Mouse (Mus musculus): ENCODE measurements around the gene Wee2.

Wee2 gene

DNA sequence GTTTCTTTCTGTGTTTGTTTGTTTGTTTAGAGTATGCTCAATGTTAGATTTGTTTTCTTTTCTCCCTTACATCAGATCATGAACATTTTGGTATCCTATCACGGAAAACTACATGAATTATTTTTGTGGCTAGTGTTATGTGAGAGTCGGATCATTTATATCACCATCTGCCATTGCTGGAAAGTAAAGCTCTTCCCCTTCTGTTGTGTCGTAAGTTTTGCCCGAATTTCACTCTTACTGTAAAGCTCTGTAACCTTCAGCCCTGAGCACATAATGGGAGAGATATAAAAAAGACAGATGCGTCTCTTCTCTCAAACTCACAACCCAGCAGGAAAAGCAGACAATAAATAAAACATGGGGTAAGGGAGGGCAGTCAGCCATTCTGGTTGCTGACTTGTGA lies at the start of gene Wee2:
Gene Wee2 (plus strand): TSS at position 153 of the 400 bp plus-strand sequence.
- no peak for DNase-seq (ENCODE audit: inconsistent age in 2 of 2, low spot score in 1 of 2)

DNA sequence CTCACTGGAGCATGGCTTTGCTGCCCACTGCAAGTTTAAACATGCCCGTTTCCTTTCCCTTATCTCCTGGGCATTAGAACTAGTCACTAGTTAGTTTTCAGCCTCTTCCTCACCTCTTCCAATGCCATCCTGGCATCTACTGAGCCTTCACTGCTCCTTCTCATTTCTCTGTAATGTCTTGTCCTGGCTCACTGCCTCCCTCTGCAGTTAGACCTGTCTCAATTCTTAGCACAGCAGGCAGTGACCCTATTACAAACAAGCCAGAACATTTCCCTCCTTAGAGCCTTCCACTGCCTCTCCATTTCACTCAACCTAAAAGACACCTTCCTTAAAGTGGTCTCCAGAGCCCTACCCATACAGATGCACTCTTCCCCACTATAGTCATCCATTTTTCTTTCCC lies 47.9 kb upstream of the Wee2 start:
- no peak for DNase-seq (ENCODE audit: inconsistent age in 2 of 2, low spot score in 1 of 2)

DNA sequence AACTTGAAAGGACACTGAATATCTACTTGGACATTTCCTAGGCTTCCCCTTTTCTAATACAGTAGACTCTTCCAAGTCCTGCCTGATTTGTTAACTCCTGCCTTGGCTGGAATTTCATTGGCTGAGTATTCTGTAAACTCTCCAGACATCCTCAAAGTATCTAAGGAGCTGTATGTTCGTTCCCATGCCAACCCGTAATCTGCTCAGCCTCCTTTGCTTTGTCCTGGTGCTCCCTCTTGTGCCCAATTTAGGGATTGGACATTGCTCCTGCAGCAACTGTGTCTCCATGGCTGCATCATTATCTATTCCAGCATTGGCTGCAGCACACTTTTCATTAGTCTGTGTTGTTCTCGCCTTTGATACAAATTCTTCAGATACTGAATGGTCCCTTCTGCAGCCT lies 45.7 kb upstream of the Wee2 start:
- peak; percentile 66 to 90 for DNase-seq (ENCODE audit: inconsistent age in 2 of 2, low spot score in 1 of 2)

DNA sequence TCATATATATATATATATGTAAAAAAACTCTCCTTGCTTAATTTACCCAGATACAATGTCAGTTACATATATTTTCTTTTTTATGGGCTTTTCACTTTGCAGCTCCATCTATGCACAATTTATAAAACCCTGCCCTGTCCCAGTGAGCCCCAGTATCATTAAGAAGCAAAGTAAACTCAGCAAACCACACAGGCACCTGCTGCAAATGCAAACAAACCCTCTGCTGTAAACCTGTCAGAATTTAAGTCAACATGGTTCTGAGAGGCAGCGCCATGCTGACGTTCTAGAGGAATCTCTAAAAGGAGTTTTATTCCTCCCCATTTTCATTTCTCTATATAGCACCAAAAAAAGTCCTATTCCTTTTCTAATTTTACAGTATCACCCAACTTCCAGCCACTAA lies 36.9 kb upstream of the Wee2 start:
- no peak for DNase-seq (ENCODE audit: inconsistent age in 2 of 2, low spot score in 1 of 2)

DNA sequence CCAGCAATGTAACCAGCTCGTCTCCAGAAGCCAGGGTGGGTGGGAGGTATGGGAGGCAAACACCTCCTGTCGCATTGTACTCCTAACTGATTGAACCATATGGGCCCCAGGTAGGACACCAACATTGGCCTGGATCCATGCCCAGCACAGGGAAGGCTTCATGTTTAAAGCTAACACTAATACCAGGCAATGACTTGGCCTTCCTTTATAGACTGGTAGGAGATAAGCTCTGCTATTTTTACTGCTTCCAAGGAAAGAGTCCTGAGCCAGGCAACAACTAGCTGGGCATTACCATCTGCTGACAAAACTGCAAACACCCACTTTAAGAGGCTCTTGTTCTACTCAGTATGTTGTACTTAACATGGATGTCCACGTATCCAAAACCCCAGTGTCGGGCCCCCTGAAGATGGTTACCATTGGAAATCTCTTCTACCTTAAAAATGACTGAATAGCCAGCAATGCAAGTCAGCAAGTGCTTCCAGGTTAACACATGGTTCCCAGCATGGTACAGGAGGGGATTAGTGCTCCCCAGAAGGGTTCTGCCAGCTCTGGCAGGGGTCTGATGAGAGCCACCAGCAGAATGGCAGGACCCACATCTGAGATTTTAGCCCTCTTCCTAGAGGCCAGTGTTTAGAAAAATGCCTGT lies 35.1 kb upstream of the Wee2 start:
- DNase-seq (ENCODE audit: inconsistent age in 2 of 2, low spot score in 1 of 2), result no peak

DNA sequence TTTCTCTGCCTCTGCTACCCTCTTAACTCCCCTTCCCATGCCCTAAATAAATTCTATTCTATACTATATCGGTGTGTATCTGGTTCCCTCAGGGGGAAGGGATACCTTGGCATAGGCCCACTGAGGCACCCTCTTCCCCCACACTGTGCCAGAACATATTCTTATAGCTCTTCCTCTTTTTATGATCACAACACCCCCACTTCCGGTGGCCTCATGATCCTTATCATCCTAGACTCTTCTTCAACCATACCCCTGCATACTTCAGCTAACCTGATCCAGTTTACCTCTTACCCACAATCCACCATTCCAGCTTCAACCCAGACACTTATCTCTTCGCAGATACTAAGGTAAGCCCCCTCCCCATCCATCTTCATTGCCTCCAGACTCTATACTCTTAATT lies 27.8 kb upstream of the Wee2 start:
- no peak for DNase-seq (ENCODE audit: inconsistent age in 2 of 2, low spot score in 1 of 2)

DNA sequence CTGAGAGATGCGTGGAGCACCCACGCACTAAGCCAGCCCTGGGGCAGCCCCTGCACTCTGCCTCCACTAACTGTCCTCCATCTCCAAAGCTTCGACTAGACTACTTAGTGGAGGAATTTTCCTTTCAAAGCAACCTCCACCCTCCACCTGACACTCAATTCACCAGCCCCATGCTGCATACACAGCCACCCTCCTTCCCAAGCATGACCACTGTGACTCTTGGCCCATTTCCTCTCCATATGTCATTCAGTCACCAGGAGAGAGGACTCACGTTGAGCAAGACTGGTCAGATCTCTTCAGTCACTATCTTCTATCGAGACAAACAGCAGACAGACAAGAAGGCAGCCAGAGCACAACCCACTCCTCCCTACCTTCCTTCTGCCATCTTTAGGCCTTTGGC lies 25.8 kb upstream of the Wee2 start:
- DNase-seq (ENCODE audit: inconsistent age in 2 of 2, low spot score in 1 of 2), result peak in 1 of 2 experiments; percentile 16

DNA sequence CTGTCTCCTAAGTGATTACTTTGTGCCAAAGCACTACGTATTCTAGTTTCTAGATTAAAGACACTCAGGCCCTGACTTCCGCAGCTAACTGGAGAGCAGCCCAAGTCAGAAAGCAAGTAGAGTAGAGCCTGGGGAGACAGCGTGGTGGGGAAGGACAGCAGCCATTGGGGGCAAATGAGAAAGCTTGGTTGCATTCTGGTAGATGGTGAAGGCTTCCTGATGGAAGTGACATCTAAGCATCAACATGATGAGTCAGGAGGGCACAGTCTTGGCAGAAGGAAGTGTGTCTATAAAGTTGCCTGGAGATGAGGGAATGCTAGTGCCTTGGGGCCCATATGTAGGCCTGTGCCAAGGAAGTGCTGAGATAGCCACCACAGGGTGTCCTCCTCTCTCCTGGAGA lies 25.3 kb upstream of the Wee2 start:
- no peak for DNase-seq (ENCODE audit: inconsistent age in 2 of 2, low spot score in 1 of 2)

DNA sequence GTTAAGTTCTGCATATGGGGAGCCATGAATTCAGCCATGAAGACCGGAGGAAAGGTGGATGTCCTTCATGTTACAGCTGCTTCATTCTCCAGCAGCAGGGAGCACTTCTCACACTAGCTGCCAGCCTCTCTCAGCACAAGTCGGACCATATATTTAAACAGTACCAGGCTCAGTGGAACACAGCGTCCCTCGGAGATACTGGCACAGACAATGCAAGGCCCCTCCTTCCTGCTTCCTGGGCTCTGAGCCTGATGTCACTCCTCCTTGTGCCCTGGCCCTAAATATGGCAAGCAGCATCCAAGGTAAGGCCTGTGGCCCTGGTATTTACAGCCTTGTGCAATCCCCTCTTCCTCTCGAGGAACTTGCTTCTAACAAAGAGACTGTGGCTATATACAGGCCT lies 23.1 kb upstream of the Wee2 start:
- DNase-seq (ENCODE audit: inconsistent age in 2 of 2, low spot score in 1 of 2), result no peak

DNA sequence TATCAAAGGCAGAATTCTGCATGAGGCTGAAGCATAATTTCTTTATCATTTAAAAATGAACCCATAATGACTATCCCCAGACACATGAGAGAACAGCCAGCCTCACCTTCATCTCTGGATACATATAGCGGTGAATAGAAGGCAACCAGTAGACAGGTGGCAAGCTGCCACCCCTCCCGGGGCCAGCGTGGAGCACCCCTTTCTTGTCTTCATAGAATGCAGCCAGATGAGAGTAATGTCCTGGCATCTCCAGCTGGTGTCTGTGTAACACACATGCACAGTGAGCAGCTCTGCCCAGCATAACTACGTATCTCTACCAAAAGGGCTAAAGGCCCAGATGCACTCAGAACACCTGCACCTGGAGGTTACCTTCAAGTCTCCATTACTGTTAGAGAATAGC lies 20.5 kb upstream of the Wee2 start:
- no peak for DNase-seq (ENCODE audit: inconsistent age in 2 of 2, low spot score in 1 of 2)

DNA sequence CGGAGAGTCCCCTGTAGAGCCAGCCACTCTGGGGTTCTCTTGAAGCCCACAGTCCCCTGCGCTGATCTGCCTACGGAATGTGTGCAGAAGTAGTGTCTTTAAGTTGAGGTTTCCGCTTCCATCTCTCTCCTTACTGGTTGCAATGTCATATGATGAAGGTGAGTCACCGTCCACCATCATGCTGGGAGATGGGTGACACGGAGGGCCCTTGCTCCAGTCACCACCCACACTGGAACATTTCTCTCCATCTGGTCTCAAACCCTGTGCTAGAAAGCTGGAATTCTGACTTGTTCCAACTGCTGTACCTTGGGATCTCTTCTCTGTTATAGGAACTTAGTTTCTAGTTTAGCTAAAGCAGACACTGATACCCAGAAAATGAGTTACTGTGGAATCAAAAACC lies 17.8 kb upstream of the Wee2 start:
- no peak for DNase-seq (ENCODE audit: inconsistent age in 2 of 2, low spot score in 1 of 2)

DNA sequence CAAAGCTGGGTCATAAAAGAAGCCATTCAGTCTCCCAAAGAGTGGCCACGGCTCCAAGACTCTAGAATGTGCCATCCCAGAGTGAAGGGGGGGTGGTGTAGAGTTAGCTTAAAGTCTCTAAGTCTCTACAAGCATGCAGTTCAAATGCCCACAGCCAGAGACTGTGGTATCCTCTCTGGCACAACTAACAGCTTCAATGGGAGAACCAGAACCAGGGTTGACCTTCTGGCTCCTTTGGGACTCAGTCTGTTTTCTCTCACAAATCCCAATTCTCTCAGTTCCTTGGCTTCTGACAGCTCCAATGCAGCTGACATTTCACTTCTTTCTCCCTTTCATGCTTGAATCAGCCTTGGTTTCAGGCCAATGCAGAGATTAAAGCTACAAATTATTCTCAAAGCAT lies 15.9 kb upstream of the Wee2 start:
- peak in 1 of 2 experiments; percentile 22 for DNase-seq (ENCODE audit: inconsistent age in 2 of 2, low spot score in 1 of 2)

DNA sequence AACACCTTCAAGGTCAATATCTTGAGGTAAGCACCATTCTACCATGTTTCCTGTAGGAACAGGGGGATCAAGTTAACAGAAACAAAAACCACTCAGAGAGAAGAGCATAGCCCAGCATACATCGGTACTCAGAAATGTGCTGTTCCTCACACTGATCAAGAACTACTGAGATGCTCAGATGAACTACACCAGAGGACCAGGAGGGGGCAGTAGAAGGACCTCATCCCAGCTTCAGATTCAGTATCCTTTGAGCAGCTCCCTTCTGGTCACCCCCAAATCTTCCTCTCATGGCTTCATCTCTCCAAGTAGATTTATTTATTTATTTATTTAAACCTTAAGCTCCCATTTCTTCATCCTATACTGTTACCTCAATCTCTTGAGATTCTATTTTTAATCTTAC lies 15.1 kb upstream of the Wee2 start:
- peak; percentile 48 to 80 for DNase-seq (ENCODE audit: inconsistent age in 2 of 2, low spot score in 1 of 2)

DNA sequence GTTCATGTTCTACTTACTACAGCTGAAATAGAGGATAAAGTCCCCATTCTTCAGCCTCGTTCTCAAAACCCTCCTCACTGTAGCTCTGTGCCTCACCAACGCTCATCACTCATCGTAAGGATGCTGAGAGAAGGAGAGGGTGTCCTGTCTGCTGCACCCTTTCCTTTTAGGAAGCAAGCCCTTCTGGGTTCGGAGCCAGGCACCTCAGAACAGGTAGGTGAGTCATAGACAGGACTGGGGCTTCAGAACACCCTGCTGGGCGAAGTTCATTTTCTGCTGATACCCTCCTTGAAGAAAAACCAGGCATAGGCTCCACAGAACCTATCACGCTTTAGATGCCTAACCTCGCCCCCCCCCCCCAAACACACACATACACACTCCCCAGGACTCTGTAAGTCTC lies 11.4 kb upstream of the Wee2 start:
- DNase-seq (ENCODE audit: inconsistent age in 2 of 2, low spot score in 1 of 2), result no peak

DNA sequence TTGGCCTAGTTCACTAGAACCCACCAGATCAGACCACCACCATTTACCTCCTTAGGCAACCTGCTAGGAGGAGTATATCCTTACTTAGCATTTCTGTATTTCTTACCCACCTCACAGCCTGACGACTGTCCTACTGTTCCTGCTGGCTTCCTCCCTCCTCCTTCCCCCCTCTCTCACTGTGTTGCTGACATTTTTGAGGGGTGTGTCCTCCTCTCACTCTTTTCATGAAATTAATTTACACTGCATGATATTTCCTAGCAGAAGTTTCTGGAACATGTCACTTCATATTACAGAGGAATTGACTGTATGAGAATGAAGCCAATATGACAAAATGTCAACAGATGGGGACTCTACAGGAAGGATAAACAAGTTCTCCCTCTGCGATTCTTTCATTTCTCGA lies 10.2 kb upstream of the Wee2 start:
- no peak for DNase-seq (ENCODE audit: inconsistent age in 2 of 2, low spot score in 1 of 2)

DNA sequence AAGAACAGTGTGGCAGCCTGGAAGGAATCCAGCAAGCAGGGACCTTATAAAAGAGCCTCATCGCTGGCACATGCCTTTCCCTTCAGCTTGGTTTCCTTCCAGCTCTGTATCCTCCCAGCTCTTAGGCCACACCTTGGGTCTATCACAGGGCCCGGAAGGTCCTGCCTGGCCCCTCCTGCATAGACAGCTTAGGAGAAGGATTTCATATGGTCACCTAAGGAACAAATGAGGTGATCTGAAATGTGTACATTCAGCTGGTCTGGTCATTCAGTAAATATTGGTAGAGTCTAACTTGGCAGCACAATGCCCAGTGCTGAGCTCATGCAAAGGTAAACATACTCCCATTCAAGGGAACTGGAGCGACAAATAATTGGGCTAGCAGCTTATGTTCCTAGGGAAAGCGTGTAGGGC lies 9.4 kb upstream of the Wee2 start:
- DNase-seq (ENCODE audit: inconsistent age in 2 of 2, low spot score in 1 of 2), result no peak

DNA sequence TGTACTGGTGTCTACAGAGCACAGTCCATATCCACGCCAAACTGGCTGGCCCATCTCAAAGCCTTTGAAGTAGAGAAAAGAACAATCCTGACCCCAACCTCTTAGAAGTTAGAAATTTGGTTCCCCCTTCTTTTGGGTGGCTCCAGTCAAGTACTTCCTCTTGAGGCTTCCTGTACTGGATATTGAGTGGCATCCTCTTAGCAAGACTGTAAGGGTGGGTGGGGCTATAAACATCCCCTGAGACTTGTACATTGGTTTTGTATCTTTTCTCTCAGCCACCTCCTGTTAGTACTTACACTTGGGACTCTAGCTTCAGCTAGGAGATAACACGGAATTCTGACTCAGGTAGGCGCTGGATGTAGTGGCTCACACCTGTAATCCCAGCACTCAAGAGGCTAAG lies 8.6 kb upstream of the Wee2 start:
- DNase-seq (ENCODE audit: inconsistent age in 2 of 2, low spot score in 1 of 2), result no peak

DNA sequence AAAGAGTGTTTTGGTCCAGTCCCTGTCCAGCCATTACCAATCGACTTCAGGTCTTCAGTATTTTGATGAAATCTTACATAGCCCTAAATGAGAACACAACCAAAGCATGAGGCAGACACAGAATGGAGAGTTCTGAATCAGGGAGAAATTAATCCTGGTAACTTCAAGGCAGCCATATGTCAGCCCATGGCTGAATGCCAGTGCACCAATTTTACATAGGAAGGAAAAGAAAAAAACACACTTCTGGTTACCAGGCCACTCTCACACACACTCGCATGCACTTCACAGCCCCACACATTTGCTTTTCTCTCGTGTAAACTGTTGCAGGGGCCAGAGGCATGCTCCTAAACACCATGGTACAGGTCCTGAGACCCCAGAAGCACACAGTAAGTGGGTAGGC lies 8.0 kb upstream of the Wee2 start:
- no peak for DNase-seq (ENCODE audit: inconsistent age in 2 of 2, low spot score in 1 of 2)

DNA sequence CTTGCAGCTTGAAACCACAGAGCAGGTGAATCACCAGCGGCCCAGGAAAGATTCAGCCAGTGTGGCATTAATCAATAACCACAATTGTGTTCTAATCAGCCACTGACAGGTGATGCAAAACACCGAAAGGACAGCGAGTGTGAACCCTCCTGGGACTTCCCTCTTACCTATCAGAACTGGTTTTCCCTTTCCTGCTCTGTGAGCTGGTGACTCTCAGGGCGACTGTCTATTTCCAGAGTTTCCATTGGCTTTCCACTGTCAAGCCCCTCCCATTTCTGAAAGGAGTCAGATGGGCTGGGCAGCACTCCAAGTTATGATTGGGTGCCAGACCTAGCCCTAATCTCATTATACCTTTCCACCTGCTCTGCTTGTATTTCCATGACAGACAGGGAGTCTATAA lies 7.5 kb upstream of the Wee2 start:
- DNase-seq (ENCODE audit: inconsistent age in 2 of 2, low spot score in 1 of 2), result peak; percentile 50 to 65

DNA sequence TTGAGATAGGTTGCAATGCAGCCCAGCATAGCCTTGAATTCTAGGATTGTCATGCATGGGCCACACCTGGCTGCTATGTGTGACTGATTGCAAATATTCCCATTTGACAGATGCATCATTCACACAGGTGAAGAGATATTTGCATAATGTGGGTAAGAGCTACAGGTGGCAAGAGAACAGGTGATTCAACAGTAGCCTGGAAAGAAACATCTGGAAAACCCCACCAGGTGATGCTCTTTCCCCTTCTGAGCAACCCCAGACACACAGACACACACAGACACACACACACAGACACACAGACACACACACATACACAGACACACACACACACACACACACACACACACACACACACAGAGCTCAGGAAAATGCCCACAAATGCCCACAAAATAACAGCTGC lies 7.1 kb upstream of the Wee2 start:
- DNase-seq (ENCODE audit: inconsistent age in 2 of 2, low spot score in 1 of 2), result no peak

DNA sequence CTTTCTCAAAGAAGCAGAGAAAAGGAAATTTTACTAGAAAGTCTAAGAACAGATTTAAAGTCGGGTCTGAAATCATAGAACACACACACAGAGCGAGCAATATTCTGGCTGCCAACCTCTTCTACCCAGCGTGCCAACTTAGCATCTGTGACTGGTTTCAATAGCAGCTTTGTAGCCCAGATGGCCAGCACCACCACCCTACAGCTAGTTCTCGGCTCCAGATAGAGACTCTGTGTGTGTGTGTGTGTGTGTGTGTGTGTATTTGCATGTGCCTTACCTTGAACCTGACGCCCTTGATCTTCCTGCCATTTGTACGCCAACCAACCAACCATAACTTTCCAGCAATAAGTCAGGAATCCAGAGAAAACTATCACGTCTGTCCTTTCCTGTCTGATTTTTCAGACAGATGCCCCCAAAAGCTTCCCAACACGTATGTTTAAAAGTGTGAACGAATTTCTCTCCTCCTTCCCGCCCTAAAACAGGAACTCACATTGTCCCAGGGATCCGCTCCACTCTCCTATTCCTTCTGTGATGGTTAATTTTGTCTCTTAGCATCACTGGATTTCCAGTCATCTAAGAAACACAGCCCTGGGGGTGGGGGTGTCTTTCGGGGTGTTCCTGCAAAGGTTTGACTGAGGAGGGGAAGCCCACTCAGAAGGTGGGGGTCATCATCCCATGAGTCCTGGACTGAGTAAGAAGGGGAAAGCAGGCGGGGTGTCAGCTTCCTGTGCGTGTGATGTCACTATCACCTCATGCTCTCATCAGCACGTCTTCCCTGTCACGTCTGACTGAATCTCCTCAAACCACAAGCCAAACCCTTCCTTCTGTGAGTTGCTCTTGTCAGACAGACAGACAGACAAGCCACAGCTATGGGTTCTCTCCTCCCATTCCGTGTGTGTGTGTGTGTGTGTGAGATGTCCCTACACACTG lies 6.3 kb upstream of the Wee2 start:
- no peak for DNase-seq (ENCODE audit: inconsistent age in 2 of 2, low spot score in 1 of 2)

DNA sequence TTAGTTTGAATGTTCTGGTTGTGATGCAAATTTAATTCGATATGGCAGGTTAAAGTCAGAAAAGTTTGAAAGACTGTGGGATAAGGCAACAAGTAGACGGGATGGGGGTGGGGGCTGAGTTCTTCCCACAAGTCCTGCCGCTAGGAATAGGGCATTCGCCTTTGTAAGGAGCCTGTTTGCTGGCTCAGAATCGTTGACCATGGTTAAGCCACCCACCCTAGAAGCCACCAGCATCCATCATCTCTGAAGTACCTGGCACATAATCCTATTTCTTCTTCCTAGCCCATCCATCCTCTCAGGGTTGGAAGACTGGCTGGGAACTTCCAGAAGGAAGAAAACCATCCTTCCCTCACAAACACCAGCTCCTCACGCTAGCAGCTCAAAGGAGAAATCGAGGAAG lies 4.2 kb upstream of the Wee2 start:
- DNase-seq (ENCODE audit: inconsistent age in 2 of 2, low spot score in 1 of 2), result no peak
